Mouse (Mus musculus) kidney, adult 2 months (tissue): Measurements from ENCODE around the gene Ptpn14.

ENCODE experiments used
- CTCF ChIP-seq: fragments of 200-500 bp; conservative IDR thresholded peaks from 2 replicates; pipeline ENCODE4 v1.5.1; 2011; ENCODE audit warnings: low read depth, mild to moderate bottlenecking, control low read depth, low read length, moderate library complexity, mixed read lengths; ENCODE audit not compliant: insufficient read depth, insufficient read length
- POLR2A ChIP-seq: fragments of 200-500 bp; IDR thresholded peaks from one replicate; pipeline ENCODE4 v1.6.1; 2011; ENCODE audit warnings: low read depth, low read length, control low read depth

DNA sequence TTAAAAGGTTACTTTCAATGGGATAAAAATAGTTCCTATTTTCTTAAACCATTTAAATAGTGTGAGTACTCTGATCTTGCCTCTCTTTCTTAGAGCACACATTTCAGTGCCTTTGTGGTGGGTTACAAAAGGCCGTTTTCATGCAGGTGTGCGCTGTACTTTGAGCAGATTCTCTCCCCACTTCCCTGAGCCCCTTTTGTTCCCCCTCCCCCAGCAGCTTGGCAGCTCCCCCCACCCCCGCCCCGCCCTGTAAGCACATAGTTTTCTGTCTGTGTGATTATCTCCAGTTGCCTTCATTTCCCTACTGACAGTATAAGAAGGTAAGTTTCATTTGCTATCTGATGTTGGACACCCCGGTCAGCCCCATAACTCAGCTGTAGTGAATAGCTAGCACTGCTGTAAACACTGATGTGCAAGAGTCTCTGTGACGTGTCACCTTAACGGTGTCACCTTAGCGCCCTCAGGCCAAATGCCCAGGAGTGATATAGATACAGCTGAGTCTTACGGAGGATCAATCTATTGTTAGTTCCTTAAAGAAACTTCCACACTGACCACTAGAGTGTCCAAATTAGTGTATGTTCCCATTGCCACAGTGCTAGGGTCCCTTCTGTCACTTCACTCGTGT, 53.8 kb downstream of the Ptpn14 start:
- TF ChIP-seq POLR2A (no peak), CTCF (no peak)
